Mouse (Mus musculus) cortical plate, adult 2 months (tissue): ENCODE results near the gene Zfhx3.

Experiments
- CTCF ChIP-seq: fragments of 200-500 bp; IDR thresholded peaks from 2 replicates; pipeline ENCODE4 v1.5.1; 2011; ENCODE audit warnings: mild to moderate bottlenecking, control low read depth, low read length; ENCODE audit not compliant: insufficient read depth; ENCODE audit errors: extremely low read depth
- POLR2A ChIP-seq: fragments of 200-500 bp; IDR thresholded peaks from 2 replicates; pipeline ENCODE4 v1.6.1; 2011; ENCODE audit warnings: mild to moderate bottlenecking, low read length, control low read depth; ENCODE audit not compliant: insufficient read depth; ENCODE audit errors: extremely low read depth

DNA sequence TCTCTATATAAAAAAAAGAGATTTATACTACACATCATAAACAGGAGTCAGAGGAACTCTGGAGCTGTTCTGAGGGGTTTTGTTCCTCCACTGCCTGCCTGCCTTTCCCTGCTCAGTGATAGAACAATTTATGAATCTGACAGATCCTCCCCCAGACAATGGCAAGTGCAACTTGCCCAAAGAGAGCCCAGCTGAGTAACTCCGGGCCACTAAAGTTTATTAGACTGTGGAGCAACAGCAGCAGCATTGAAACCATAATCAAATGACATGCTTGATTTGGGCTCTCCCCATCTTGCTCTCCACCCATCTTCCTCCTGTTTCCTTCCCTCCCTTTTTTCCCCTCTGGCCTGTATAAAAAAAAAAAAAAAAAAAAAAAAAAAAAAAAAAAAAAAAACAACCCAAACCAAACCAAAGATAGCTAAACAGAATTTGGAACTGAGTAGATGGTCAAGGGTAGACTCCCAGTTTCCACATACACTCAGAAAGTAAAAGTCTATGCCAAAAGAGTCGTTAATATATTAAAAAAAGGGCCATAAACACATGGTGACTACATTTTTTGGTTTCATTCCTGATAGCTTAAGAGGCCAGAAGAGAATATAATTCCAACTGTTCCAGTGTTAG, 129.8 kb downstream of the Zfhx3 start:
- TF ChIP-seq CTCF (no peak), POLR2A (no peak)
